Mouse (Mus musculus) bone marrow, adult 2 months (tissue): Measurements from ENCODE around the gene Svs1. TPM values are rescaled to one million over a fixed set of nuclear protein-coding genes. Genes with fewer than 3 reads are reported as not detected.

Experiments used
- H3K27ac ChIP-seq: fragments of 200-500 bp; 2 replicates; pipeline ENCODE4 v1.5.1; 2012; ENCODE audit warnings: low read depth, mild to moderate bottlenecking, control low read depth, inconsistent platforms, low read length; ENCODE audit not compliant: control insufficient read depth, poor library complexity, insufficient read depth
- H3K4me1 ChIP-seq: fragments of 200-500 bp; 2 replicates; pipeline ENCODE4 v1.6.1; 2011; ENCODE audit warnings: low read length; ENCODE audit not compliant: control insufficient read depth, insufficient read depth
- H3K4me3 ChIP-seq: fragments of 200-500 bp; replicated peaks from 2 replicates; pipeline ENCODE3; 2011; ENCODE audit warnings: mild to moderate bottlenecking, low read depth, low read length, control low read depth; ENCODE audit not compliant: control insufficient read depth
- CTCF ChIP-seq: fragments of 200-500 bp; IDR thresholded peaks from 2 replicates; pipeline ENCODE4 v1.5.1; 2011; ENCODE audit warnings: low read length, control low read depth; ENCODE audit not compliant: control insufficient read depth, insufficient read depth
- POLR2A ChIP-seq: fragments of 200-500 bp; IDR thresholded peaks from 2 replicates; pipeline ENCODE4 v1.6.1; 2011; ENCODE audit warnings: low read depth, mild to moderate bottlenecking, control low read depth, low read length, borderline replicate concordance; ENCODE audit not compliant: control insufficient read depth
- WGBS: fragments of 180-500 bp; shearing (Covaris S2); methylation state at CpG from one replicate; pipeline ENCODE4 v1.1.7; 2018; 5-methylcytosine and 5-hydroxymethylcytosine counted together
- polyA plus RNA-seq: library from polyadenylated mRNA; stranded (reverse); fragments of >200 nt; gene quantifications from 2 replicates; pipeline ENCODE4 v1.2.4, GENCODE M21; 2011; ENCODE audit warnings: low replicate concordance; ENCODE audit not compliant: missing spikeins, insufficient read depth, insufficient read length

The Svs1 gene
- polyA plus RNA-seq, 1 experiment: not detected

DNA sequence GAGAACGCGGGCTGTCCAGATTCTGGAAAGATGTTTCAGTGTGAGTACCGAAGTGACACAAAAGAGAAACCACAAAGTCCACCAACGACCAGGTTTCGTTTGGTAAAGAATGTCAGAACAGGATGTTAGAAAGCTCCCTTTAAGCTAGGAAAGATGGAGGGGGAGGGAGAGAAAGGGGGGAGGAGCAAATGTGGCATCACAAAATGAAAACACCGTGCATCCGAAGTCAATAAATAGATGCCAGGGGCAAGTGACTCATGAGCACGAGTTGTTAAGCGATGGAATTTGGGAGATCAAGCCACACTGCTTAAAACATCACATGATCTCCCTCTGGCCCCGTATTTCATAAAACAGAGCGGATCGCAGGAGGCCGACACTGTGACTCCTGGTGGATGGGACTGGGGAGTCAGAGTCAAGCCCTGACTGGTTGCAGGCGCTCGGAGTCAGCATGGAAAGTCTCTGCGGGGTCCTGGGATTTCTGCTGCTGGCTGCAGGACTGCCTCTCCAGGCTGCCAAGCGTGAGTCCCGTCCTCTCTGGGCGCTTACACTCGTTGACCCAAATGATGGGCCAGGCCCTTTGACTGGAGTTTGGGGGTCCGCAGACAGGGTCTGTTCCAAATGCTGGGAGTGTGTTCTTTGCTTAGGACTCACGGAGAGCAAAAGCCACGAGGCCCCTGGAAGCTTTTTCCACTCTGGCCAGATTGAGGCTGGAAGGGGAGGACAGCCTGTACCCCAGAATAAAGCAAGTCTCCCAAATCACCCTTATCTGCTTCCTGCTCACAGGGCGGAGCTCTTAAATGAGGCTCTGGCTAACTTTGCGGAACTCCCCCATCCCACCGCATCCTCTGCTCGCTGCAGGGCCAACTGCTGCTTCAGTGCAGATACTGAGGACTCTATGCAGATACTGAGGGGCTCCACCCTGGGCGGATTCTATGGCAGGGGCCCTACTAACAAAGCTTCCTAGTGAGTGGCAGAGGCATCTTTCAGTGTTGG lies 49.9 kb downstream of the Svs1 start, which contains the start of gene Gpnmb:
Gene Gpnmb, plus strand, starts transcription at position 272 of the 993 bp plus-strand sequence.
- Histone ChIP-seq H3K4me3 (no peak within 1 kb of the TSS), H3K27ac (no peak within 1 kb of the TSS), H3K4me1 (peaks cover 5% of the 10 kb centered on the region)
- TF ChIP-seq POLR2A (no peak), CTCF (no peak)
- WGBS: 31% methylated on average over 28 of the region's 28 CpGs

DNA sequence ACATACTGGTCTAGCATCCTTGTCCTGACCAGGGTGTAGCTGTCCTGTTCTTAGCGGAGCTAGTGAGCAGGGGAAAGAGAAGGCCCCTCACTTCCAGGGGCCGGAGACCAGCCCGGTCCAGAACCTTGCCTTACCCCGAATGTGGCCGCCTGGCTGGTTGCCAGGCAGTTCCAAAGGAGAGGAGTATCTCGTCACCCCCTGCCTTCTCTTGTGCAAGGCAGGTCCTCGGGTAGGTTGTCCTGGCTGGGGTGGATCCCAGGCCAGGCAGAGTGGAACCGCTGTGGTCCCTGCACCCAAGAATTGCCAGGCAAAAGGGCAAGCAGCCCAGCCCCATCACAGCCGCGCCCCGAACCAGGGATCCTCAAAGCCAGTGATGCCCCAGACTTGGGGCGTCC lies 50.6 kb downstream of the Svs1 start:
- no peak overlapping the region for H3K4me3 ChIP-seq
- H3K27ac ChIP-seq: no peak overlapping the region
- peaks cover 5% of the 10 kb centered on the region for H3K4me1 ChIP-seq
- WGBS: 64% methylated on average over 12 of the region's 12 CpGs
- no peak for TF ChIP-seq CTCF
- no peak for TF ChIP-seq POLR2A

DNA sequence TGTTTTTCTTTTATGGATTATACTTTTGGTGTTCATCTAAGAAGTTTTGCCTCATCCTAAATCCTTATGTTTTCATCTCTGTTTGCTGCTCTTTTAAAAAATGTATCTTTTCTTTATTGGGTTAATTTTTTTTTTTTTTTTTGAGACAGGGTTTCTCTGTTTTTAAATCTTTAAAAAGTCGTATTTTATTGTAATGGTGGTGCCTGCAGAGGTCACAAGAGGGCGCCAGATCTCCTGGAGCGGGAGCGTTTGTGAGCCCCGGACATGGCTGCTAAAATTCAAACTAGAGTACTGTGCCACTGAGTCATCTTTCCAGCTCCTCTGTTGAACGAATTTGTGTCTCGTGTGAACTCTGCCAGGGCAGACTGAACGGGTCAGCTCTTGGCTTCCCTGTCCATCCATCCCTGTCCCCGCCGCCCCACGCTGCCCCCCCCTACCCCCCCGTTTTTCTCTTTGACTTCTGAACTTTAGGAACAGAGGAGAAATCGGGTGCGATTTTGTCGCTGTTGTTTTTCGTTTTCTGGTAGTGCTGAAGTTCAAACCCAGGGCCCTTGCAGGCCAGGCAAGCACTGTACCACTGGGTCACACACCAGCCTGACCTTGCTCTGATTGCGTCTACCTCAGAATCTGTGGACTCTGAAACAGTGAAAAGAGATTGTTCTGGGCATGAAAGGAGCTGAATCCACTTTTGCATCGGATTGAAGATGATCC lies 53.0 kb downstream of the Svs1 start:
- Histone ChIP-seq H3K4me3 (peak overlapping the region; percentile 31), H3K4me1 (peaks cover 3% of the 10 kb centered on the region), H3K27ac (no peak overlapping the region)
- peak; percentile 73 for TF ChIP-seq CTCF
- TF ChIP-seq POLR2A: no peak
- WGBS: 16% methylated on average over 18 of the region's 18 CpGs

Other genes starting within 250 kb of the Svs1 start
- gene Gimap1, start 247.8 kb upstream of the Svs1 start, polyA plus RNA-seq: 19.3 and 26.4 TPM in 2 replicates
- gene Gimap5, start 240.7 kb upstream of the Svs1 start, polyA plus RNA-seq: 4.7 and 7.9 TPM in 2 replicates
- 15.3 and 36.7 TPM in 2 replicates for gene Gimap3, start 216.0 kb upstream of the Svs1 start, polyA plus RNA-seq
- 17.9 and 24.6 TPM in 2 replicates for gene Tmem176a, start 145.9 kb upstream of the Svs1 start, polyA plus RNA-seq
- 17.2 and 26.5 TPM in 2 replicates for gene Tmem176b, start 145.4 kb upstream of the Svs1 start, polyA plus RNA-seq
- gene Aoc1, start 114.0 kb upstream of the Svs1 start, polyA plus RNA-seq: not detected in 2 replicates
- not detected in 2 replicates for gene 1600015I10Rik, start 57.0 kb upstream of the Svs1 start, polyA plus RNA-seq
- gene Doxl2, start 11.9 kb upstream of the Svs1 start, polyA plus RNA-seq: not detected in 2 replicates
- gene Gpnmb, start 49.7 kb downstream of the Svs1 start, polyA plus RNA-seq: 2.6 TPM in 1 of 2 replicates, not detected in the other
- gene Malsu1, start 86.9 kb downstream of the Svs1 start, polyA plus RNA-seq: 13.7 and 21.1 TPM in 2 replicates
- 0.31 and 2.7 TPM in 2 replicates for gene Igf2bp3, start 228.1 kb downstream of the Svs1 start, polyA plus RNA-seq